Mouse (Mus musculus): ENCODE measurements at regions not wholly inside any gene's neighbourhood (a gene's known extent, or its start where the extent isn't known, plus 50 kb on each side); places are given as distances from the start of the nearest gene placed in this dataset.

- Histone ChIP-seq H3K9ac (replicated peaks; ENCODE audit: low read length, poor library complexity, severe bottlenecking) (no peak overlapping the region), H3K9me3 (ENCODE audit: low read length) (no peaks in the 10 kb centered on the region), H3K27ac (ENCODE audit: low read depth, low read length) (no peak overlapping the region), H3K27me3 (ENCODE audit: insufficient read depth, low read length) (no peaks in the 10 kb centered on the region), H3K4me1 (ENCODE audit: insufficient read depth, low read length) (no peaks in the 10 kb centered on the region), H3K36me3 (ENCODE audit: insufficient read depth, low read length) (no peaks in the 10 kb centered on the region), H3K4me3 (ENCODE audit: low read depth, low read length) (no peak overlapping the region), H3K4me2 (ENCODE audit: low read depth, low read length, poor library complexity, severe bottlenecking) (no peak overlapping the region)
- WGBS = 79% methylated on average over 1 of the region's 1 CpGs
- no peak for TF ChIP-seq CTCF (IDR thresholded peaks at IDR 0.05)
- DNase-seq (ENCODE audit: low spot score) (no peak), ATAC-seq (ENCODE audit: low FRiP score) (no peak)
Observed at GRCm38 (mm10) chr3:63092901-63093300, 148.4 kb upstream of the Mme start.

GRCm38 (mm10) chr3:63115216-63115615 lies 126.1 kb upstream of the Mme start:
- H3K27ac ChIP-seq (ENCODE audit: low read depth, low read length) = no peak overlapping the region
- H3K4me3 ChIP-seq (ENCODE audit: low read depth, low read length) = no peak overlapping the region
- H3K36me3 ChIP-seq (ENCODE audit: insufficient read depth, low read length) = no peaks in the 10 kb centered on the region
- no peaks in the 10 kb centered on the region for H3K4me1 ChIP-seq (ENCODE audit: insufficient read depth, low read length)
- no peaks in the 10 kb centered on the region for H3K9me3 ChIP-seq (ENCODE audit: low read length)
- TF ChIP-seq CTCF (IDR thresholded peaks at IDR 0.05) = no peak
- ATAC-seq (ENCODE audit: low FRiP score) (no peak), DNase-seq (ENCODE audit: low spot score) (no peak)
- no peaks in the 10 kb centered on the region for H3K27me3 ChIP-seq (ENCODE audit: insufficient read depth, low read length)
- no peak overlapping the region for H3K4me2 ChIP-seq (ENCODE audit: low read depth, low read length, poor library complexity, severe bottlenecking)
- no peak overlapping the region for H3K9ac ChIP-seq (replicated peaks; ENCODE audit: low read length, poor library complexity, severe bottlenecking)
- 64% methylated on average over 2 of the region's 2 CpGs for WGBS

- DNase-seq (ENCODE audit: low spot score) = no peak
- no peak for TF ChIP-seq CTCF (IDR thresholded peaks at IDR 0.05)
- no peak overlapping the region for H3K4me3 ChIP-seq (ENCODE audit: low read depth, low read length)
- H3K27ac ChIP-seq (ENCODE audit: low read depth, low read length) = no peak overlapping the region
- no peaks in the 10 kb centered on the region for H3K4me1 ChIP-seq (ENCODE audit: insufficient read depth, low read length)
- H3K4me2 ChIP-seq (ENCODE audit: low read depth, low read length, poor library complexity, severe bottlenecking) = no peak overlapping the region
- no peaks in the 10 kb centered on the region for H3K36me3 ChIP-seq (ENCODE audit: insufficient read depth, low read length)
- no peaks in the 10 kb centered on the region for H3K9me3 ChIP-seq (ENCODE audit: low read length)
- no peak overlapping the region for H3K9ac ChIP-seq (replicated peaks; ENCODE audit: low read length, poor library complexity, severe bottlenecking)
- H3K27me3 ChIP-seq (ENCODE audit: insufficient read depth, low read length) = no peaks in the 10 kb centered on the region
- ATAC-seq (ENCODE audit: low FRiP score) = no peak
- 85% methylated on average over 3 of the region's 3 CpGs for WGBS
Observed at GRCm38 (mm10) chr3:63131883-63132282, 109.5 kb upstream of the Mme start.

- ATAC-seq (ENCODE audit: low FRiP score) = no peak
- no peaks in the 10 kb centered on the region for H3K9me3 ChIP-seq (ENCODE audit: low read length)
- H3K4me2 ChIP-seq (ENCODE audit: low read depth, low read length, poor library complexity, severe bottlenecking) = no peak overlapping the region
- no peaks in the 10 kb centered on the region for H3K36me3 ChIP-seq (ENCODE audit: insufficient read depth, low read length)
- no peak for DNase-seq (ENCODE audit: low spot score)
- no peak overlapping the region for H3K4me3 ChIP-seq (ENCODE audit: low read depth, low read length)
- WGBS = 86% methylated on average over 10 of the region's 10 CpGs
- no peak for TF ChIP-seq CTCF (IDR thresholded peaks at IDR 0.05)
- H3K27ac ChIP-seq (ENCODE audit: low read depth, low read length) = no peak overlapping the region
- H3K4me1 ChIP-seq (ENCODE audit: insufficient read depth, low read length) = no peaks in the 10 kb centered on the region
- H3K9ac ChIP-seq (replicated peaks; ENCODE audit: low read length, poor library complexity, severe bottlenecking) = no peak overlapping the region
- H3K27me3 ChIP-seq (ENCODE audit: insufficient read depth, low read length) = no peaks in the 10 kb centered on the region
Observed at GRCm38 (mm10) chr3:63137391-63138147, 103.8 kb upstream of the Mme start.

- ATAC-seq (ENCODE audit: low FRiP score) (no peak), DNase-seq (ENCODE audit: low spot score) (no peak)
- H3K4me2 ChIP-seq (ENCODE audit: low read depth, low read length, poor library complexity, severe bottlenecking) = no peak overlapping the region
- no peak overlapping the region for H3K4me3 ChIP-seq (ENCODE audit: low read depth, low read length)
- no peaks in the 10 kb centered on the region for H3K36me3 ChIP-seq (ENCODE audit: insufficient read depth, low read length)
- no peaks in the 10 kb centered on the region for H3K4me1 ChIP-seq (ENCODE audit: insufficient read depth, low read length)
- TF ChIP-seq CTCF (IDR thresholded peaks at IDR 0.05) = no peak
- WGBS = 93% methylated on average over 5 of the region's 5 CpGs
- no peaks in the 10 kb centered on the region for H3K9me3 ChIP-seq (ENCODE audit: low read length)
- H3K27me3 ChIP-seq (ENCODE audit: insufficient read depth, low read length) = no peaks in the 10 kb centered on the region
- no peak overlapping the region for H3K27ac ChIP-seq (ENCODE audit: low read depth, low read length)
- H3K9ac ChIP-seq (replicated peaks; ENCODE audit: low read length, poor library complexity, severe bottlenecking) = no peak overlapping the region
Observed at GRCm38 (mm10) chr3:63146237-63146636, 95.1 kb upstream of the Mme start.

GRCm38 (mm10) chr3:63182411-63183166 lies 58.7 kb upstream of the Mme start:
- no peak overlapping the region for H3K9ac ChIP-seq (replicated peaks; ENCODE audit: low read length, poor library complexity, severe bottlenecking)
- WGBS = 79% methylated on average over 5 of the region's 5 CpGs
- no peak for ATAC-seq (ENCODE audit: low FRiP score)
- no peaks in the 10 kb centered on the region for H3K9me3 ChIP-seq (ENCODE audit: low read length)
- H3K4me2 ChIP-seq (ENCODE audit: low read depth, low read length, poor library complexity, severe bottlenecking) = no peak overlapping the region
- H3K27ac ChIP-seq (ENCODE audit: low read depth, low read length) = no peak overlapping the region
- H3K4me3 ChIP-seq (ENCODE audit: low read depth, low read length) = no peak overlapping the region
- no peak for TF ChIP-seq CTCF (IDR thresholded peaks at IDR 0.05)
- DNase-seq (ENCODE audit: low spot score) = no peak
- H3K4me1 ChIP-seq (ENCODE audit: insufficient read depth, low read length) = no peaks in the 10 kb centered on the region
- H3K36me3 ChIP-seq (ENCODE audit: insufficient read depth, low read length) = no peaks in the 10 kb centered on the region
- H3K27me3 ChIP-seq (ENCODE audit: insufficient read depth, low read length) = no peaks in the 10 kb centered on the region
